Mouse (Mus musculus): ENCODE data around the gene Erlec1. TPM values are rescaled to one million over a fixed set of nuclear protein-coding genes. Genes with fewer than 3 reads are reported as not detected.

Erlec1 gene
- polyA plus RNA-seq, 1 experiment from 2014 or later = 18.4 TPM

DNA sequence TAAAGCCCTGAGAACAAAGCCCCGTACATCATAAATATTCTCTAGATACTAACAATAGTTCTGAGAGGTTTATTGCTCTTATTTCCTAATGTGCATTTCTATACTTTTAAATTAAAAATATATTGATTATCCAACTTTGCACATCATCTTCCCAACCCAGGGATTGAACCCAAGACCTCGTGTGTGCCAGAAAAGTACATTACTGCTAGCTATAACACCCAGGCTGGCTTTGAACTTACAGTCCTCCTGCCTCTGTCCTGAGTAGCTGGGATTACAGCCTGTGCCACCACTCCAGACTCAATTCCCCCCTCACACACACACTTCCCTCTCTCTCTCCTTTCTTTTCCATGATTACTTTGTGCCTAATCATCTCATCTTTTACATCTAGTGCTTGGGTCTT is 66.0 kb downstream of the Erlec1 start:
- Histone ChIP-seq H3K4me1 (replicated peaks; ENCODE audit: insufficient read depth, low read length) (0 out of 2 replicates have a peak, but pooled peaks cover 4% of the 10 kb centered on the region), H3K9ac (ENCODE audit: low read depth, low read length) (no peak overlapping the region), H3K9me3 (replicated peaks; ENCODE audit: low read length) (no peaks in the 10 kb centered on the region), H3K27me3 (ENCODE audit: insufficient read depth, low read length) (no peaks in the 10 kb centered on the region), H3K36me3 (ENCODE audit: insufficient read depth, low read length) (no peaks in the 10 kb centered on the region), H3K4me3 (replicated peaks; ENCODE audit: low read depth, low read length) (no peak overlapping the region), H3K4me2 (ENCODE audit: low read length) (no peak overlapping the region), H3K27ac (no peak overlapping the region)
- DNase-seq (ENCODE audit: low spot score) (no peak), ATAC-seq (replicated peaks; ENCODE audit: low FRiP score, low read depth) (no peak)
- 86% methylated on average over 2 of the region's 2 CpGs for WGBS
- TF ChIP-seq CTCF (IDR thresholded peaks at IDR 0.05; ENCODE audit: low read depth) = no peak

DNA sequence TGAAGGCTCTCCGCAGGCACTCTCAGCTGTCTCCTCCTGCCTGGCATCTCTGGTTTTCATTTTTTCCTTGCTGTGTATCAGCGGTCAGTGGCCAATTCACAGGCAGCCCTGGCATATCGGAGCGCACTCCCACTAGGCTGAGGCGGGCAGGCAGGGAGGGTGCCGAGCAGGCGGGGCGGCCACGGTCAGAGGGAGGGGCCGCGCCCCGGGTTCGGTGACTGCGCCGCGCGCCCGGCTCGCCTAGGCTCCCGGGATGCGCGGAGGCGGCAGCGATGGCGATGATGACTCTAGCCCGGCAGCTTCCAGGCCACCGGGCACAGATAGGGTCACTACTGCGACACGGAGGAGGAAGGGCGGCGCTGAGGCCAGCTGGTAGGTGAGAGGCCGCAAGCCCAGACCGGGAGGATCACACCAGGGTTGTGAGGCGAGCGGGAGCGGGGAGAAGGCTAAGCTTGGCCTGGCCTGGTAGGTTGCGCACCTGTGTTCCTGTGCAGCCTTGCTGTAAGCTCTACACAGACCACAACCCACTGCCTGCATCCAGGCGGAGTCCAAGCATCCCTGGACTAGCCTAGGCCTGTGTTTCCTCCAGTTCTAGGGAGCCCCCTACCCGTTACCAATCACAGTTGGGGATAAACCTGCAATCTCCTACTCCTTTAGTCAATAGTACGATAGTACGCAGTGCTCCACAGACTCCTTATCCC is 68.8 kb downstream of the Erlec1 start, which contains the start of the genes Gpr75 and Asb3:
TSS of gene Gpr75 (plus strand) at position 188 of the 701 bp plus-strand sequence.
TSS of gene Asb3 (plus strand) at position 246 of the 701 bp plus-strand sequence.
- DNase-seq (ENCODE audit: low spot score) = peak; percentile 65
- H3K27me3 ChIP-seq (ENCODE audit: insufficient read depth, low read length) = no peaks in the 10 kb centered on the region
- TF ChIP-seq CTCF (IDR thresholded peaks at IDR 0.05; ENCODE audit: low read depth) = no peak
- H3K4me1 ChIP-seq (replicated peaks; ENCODE audit: insufficient read depth, low read length) = 0 out of 2 replicates have a peak, but pooled peaks cover 4% of the 10 kb centered on the region
- H3K9ac ChIP-seq (ENCODE audit: low read depth, low read length) = peak within 1 kb of the TSS; percentile 50
- WGBS = 4% methylated on average over 41 of the region's 41 CpGs
- peak within 1 kb of the TSS; percentile 36 for H3K4me3 ChIP-seq (replicated peaks; ENCODE audit: low read depth, low read length)
- peak within 1 kb of the TSS; percentile 72 for H3K4me2 ChIP-seq (ENCODE audit: low read length)
- H3K27ac ChIP-seq = no peak within 1 kb of the TSS
- 0 out of 2 replicates have a peak, but pooled peaks cover 2% of the 10 kb centered on the region for H3K36me3 ChIP-seq (ENCODE audit: insufficient read depth, low read length)
- H3K9me3 ChIP-seq (replicated peaks; ENCODE audit: low read length) = no peaks in the 10 kb centered on the region
- peak; percentile 93 for ATAC-seq (replicated peaks; ENCODE audit: low FRiP score, low read depth)

Other genes with a start within 250 kb of the Erlec1 start
- gene Psme4, start 182.6 kb downstream of the Erlec1 start, polyA plus RNA-seq (2015; fragmentation: Nextera tagmentation; extraction: Ambion mirVana) = 15.3 and 17.0 TPM in 2 replicates
- 0.04 and 0.11 TPM in 2 replicates for gene Gpr75, start 69.0 kb downstream of the Erlec1 start, polyA plus RNA-seq (2015; fragmentation: Nextera tagmentation; extraction: Ambion mirVana)
- 20.7 and 24.0 TPM in 2 replicates for gene Asb3, start 68.9 kb downstream of the Erlec1 start, polyA plus RNA-seq (2015; fragmentation: Nextera tagmentation; extraction: Ambion mirVana)
- gene Chac2, start 32.0 kb upstream of the Erlec1 start, polyA plus RNA-seq (2015; fragmentation: Nextera tagmentation; extraction: Ambion mirVana) = 35.3 and 37.2 TPM in 2 replicates
- not detected in 2 replicates for gene Gm17332, start 228.1 kb upstream of the Erlec1 start, polyA plus RNA-seq (2015; fragmentation: Nextera tagmentation; extraction: Ambion mirVana)